ENCODE assay signal across 9 mouse cellular contexts in the genomic region with DNA sequence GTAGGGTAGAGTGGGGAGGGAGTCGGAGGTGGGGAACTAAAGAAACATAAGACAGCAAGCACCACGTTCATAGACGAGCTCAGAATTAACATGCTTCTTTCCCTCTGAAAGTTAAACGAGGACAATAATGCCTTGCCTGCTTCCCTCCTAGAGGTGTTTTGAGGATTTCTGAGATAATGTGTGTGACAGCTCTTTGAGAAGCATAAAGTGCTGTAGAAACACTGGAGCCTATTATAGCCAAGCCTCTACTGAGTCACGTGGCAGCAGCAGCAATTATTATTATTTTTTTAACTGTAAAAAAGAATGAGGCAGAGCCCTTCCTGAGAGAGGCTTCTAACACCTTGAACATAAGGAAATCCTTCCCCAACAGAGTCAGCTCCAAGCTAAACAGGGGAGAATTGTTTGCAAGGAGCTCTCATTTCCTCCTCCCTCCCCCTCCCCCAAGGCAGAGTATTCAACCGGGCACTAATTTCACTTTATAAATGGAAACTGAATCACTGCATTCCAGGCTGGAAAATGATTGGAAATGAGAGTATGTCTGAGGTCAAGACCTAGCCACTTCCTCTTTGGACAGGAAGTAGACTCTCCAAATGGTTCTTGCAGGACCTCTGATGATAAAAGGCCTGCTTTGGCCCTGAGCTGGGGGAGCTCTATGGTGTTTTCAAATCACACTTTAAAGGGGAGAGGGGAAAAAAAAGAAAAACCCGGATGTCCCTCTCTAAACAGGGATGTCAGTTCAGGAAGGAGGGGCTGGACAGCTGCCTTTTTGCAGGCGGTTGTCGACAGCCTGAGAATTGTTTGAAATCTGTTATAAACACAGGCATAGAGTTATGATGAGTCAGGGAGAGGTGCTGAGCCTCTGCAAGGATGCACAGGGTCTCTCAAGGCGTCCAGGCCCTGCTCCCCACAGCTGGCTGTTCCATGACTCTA.
DNase-seq lines count a peak whose midpoint lies in the region; ATAC-seq and TF ChIP-seq lines count a peak whose summit lies in the region.
"Had no signal": no experiment of that assay in that cellular context is flagged by ENCODE, and none has a peak within 500 bp of the region (broad histone marks: within the 10 kb centered on the region; RNA-seq: fewer than 3 reads in every experiment).

No protein-coding gene starts in this region.

- no peak for TF ChIP-seq CTCF in midbrain, postnatal 0 days (IDR thresholded peaks at IDR 0.05)

- intact Hi-C loops in left cerebral cortex, postnatal 36 days (cut with DNase I): loop anchor here (2.0 kb wide), 1 partner anchor 65 kb away; no protein-coding TSS in a partner anchor

- no peaks in the 10 kb centered on the region for H3K36me3 ChIP-seq in midbrain, embryonic 14.5 days (ENCODE audit: control insufficient read depth, insufficient read depth, low read length)
- H3K36me3 ChIP-seq in midbrain, postnatal 0 days (ENCODE audit: insufficient read depth, low read length): no peaks in the 10 kb centered on the region
- H3K36me3 ChIP-seq in heart, embryonic 12.5 days: no peaks in the 10 kb centered on the region
- no peaks in the 10 kb centered on the region for H3K36me3 ChIP-seq in stomach, embryonic 14.5 days (ENCODE audit: control insufficient read depth, insufficient read depth, low read length)
- H3K36me3 ChIP-seq in hindbrain, embryonic 14.5 days (replicated peaks; ENCODE audit: control insufficient read depth, insufficient read depth): no peaks in the 10 kb centered on the region
- H3K36me3 ChIP-seq: liver, embryonic 15.5 days had no signal

- H3K4me3 ChIP-seq in midbrain, embryonic 14.5 days (replicated peaks; ENCODE audit: low read depth, low read length): no peak overlapping the region
- H3K4me3 ChIP-seq in midbrain, postnatal 0 days (ENCODE audit: low read depth, low read length): no peak overlapping the region
- H3K4me3 ChIP-seq in heart, embryonic 12.5 days: no peak overlapping the region
- H3K4me3 ChIP-seq in stomach, embryonic 14.5 days (ENCODE audit: low read depth, low read length): no peak overlapping the region
- H3K4me3 ChIP-seq in hindbrain, embryonic 14.5 days (replicated peaks; ENCODE audit: low read length): no peak overlapping the region
- H3K4me3 ChIP-seq: liver, embryonic 15.5 days had no signal

- DNase-seq in midbrain, embryonic 14.5 days: peak; percentile 14
- no peak for DNase-seq in midbrain, postnatal 0 days (ENCODE audit: low spot score)
- peak; percentile 71 to 84 for DNase-seq in kidney, postnatal 36 days
- no peak for DNase-seq in cerebellum, adult 18-20 months
- no peak for DNase-seq in hindbrain, embryonic 14.5 days (ENCODE audit: low spot score)
- DNase-seq in left cerebral cortex, postnatal 36 days (ENCODE audit: low spot score in 2 of 2): no peak

- H3K4me1 ChIP-seq in midbrain, embryonic 14.5 days (ENCODE audit: control insufficient read depth, insufficient read depth, low read length): no peaks in the 10 kb centered on the region
- H3K4me1 ChIP-seq in midbrain, postnatal 0 days (ENCODE audit: insufficient read depth, low read length): no peaks in the 10 kb centered on the region
- H3K4me1 ChIP-seq in heart, embryonic 12.5 days (replicated peaks): peaks cover 18% of the 10 kb centered on the region
- peaks cover 9% of the 10 kb centered on the region; the same call in 1 of the 2 replicates for H3K4me1 ChIP-seq in stomach, embryonic 14.5 days (ENCODE audit: control insufficient read depth, insufficient read depth, low read length)
- H3K4me1 ChIP-seq in hindbrain, embryonic 14.5 days (replicated peaks; ENCODE audit: control insufficient read depth, insufficient read depth, low read length): no peaks in the 10 kb centered on the region
- H3K4me1 ChIP-seq: liver, embryonic 15.5 days had no signal

- 80% methylated on average over 10 of the region's 10 CpGs for WGBS in midbrain, embryonic 14.5 days
- 62% methylated on average over 10 of the region's 10 CpGs for WGBS in midbrain, postnatal 0 days
- WGBS in heart, embryonic 12.5 days: 30% methylated on average over 10 of the region's 10 CpGs
- WGBS in stomach, embryonic 14.5 days: 27% methylated on average over 10 of the region's 10 CpGs
- WGBS in hindbrain, embryonic 14.5 days: 73% methylated on average over 10 of the region's 10 CpGs

- H3K27ac ChIP-seq in midbrain, embryonic 14.5 days (replicated peaks; ENCODE audit: low read depth, low read length): no peak overlapping the region
- no peak overlapping the region for H3K27ac ChIP-seq in midbrain, postnatal 0 days (ENCODE audit: low read depth, low read length)
- peak overlapping the region; percentile 55; the same call in 1 of the 2 replicates for H3K27ac ChIP-seq in heart, embryonic 12.5 days (ENCODE audit: poor library complexity, severe bottlenecking)
- H3K27ac ChIP-seq in stomach, embryonic 14.5 days (ENCODE audit: low read length): peak overlapping the region; percentile 59; the same call in 1 of the 2 replicates
- no peak overlapping the region for H3K27ac ChIP-seq in hindbrain, embryonic 14.5 days
- H3K27ac ChIP-seq: liver, embryonic 15.5 days had no signal

- H3K27me3 ChIP-seq in midbrain, embryonic 14.5 days (ENCODE audit: control insufficient read depth, insufficient read depth, low read length): no peaks in the 10 kb centered on the region
- no peaks in the 10 kb centered on the region for H3K27me3 ChIP-seq in midbrain, postnatal 0 days (ENCODE audit: insufficient read depth, low read length)
- no peaks in the 10 kb centered on the region for H3K27me3 ChIP-seq in heart, embryonic 12.5 days (replicated peaks)
- no peaks in the 10 kb centered on the region for H3K27me3 ChIP-seq in stomach, embryonic 14.5 days (ENCODE audit: control insufficient read depth, insufficient read depth, low read length)
- H3K27me3 ChIP-seq in hindbrain, embryonic 14.5 days (ENCODE audit: control insufficient read depth, insufficient read depth, low read length): no peaks in the 10 kb centered on the region
- H3K27me3 ChIP-seq: liver, embryonic 15.5 days had no signal

- ATAC-seq in midbrain, embryonic 14.5 days (ENCODE audit: low FRiP score, low TSS enrichment): no peak
- ATAC-seq in midbrain, postnatal 0 days (ENCODE audit: low FRiP score): no peak
- ATAC-seq in heart, embryonic 12.5 days (ENCODE audit: insufficient number of reproducible peaks, low FRiP score): peak; percentile 77
- ATAC-seq in stomach, embryonic 14.5 days (ENCODE audit: insufficient number of reproducible peaks, insufficient read depth, low FRiP score, low read depth): peak; percentile 72; the same call in 1 of the 2 replicates
- no peak for ATAC-seq in hindbrain, embryonic 14.5 days (ENCODE audit: low FRiP score)

- H3K9me3 ChIP-seq in midbrain, embryonic 14.5 days (ENCODE audit: control insufficient read depth, low read length): no peaks in the 10 kb centered on the region
- H3K9me3 ChIP-seq in midbrain, postnatal 0 days (ENCODE audit: low read length): no peaks in the 10 kb centered on the region
- H3K9me3 ChIP-seq in heart, embryonic 12.5 days (replicated peaks): no peaks in the 10 kb centered on the region
- no peaks in the 10 kb centered on the region for H3K9me3 ChIP-seq in stomach, embryonic 14.5 days (ENCODE audit: control insufficient read depth, low read depth, low read length)
- H3K9me3 ChIP-seq in hindbrain, embryonic 14.5 days (ENCODE audit: control insufficient read depth, low read length): no peaks in the 10 kb centered on the region
- H3K9me3 ChIP-seq: liver, embryonic 15.5 days had no signal

- no peak overlapping the region for H3K4me2 ChIP-seq in midbrain, embryonic 14.5 days (ENCODE audit: low read length)
- no peak overlapping the region for H3K4me2 ChIP-seq in midbrain, postnatal 0 days (ENCODE audit: low read depth, low read length, poor library complexity, severe bottlenecking)
- H3K4me2 ChIP-seq in heart, embryonic 12.5 days: no peak overlapping the region
- H3K4me2 ChIP-seq in stomach, embryonic 14.5 days (replicated peaks; ENCODE audit: low read depth, low read length): no peak overlapping the region
- no peak overlapping the region for H3K4me2 ChIP-seq in hindbrain, embryonic 14.5 days (replicated peaks)
- H3K4me2 ChIP-seq: liver, embryonic 15.5 days had no signal

- no peak overlapping the region for H3K9ac ChIP-seq in midbrain, embryonic 14.5 days (replicated peaks; ENCODE audit: low read length)
- no peak overlapping the region for H3K9ac ChIP-seq in midbrain, postnatal 0 days (replicated peaks; ENCODE audit: low read length, poor library complexity, severe bottlenecking)
- H3K9ac ChIP-seq in heart, embryonic 12.5 days: no peak overlapping the region
- no peak overlapping the region for H3K9ac ChIP-seq in stomach, embryonic 14.5 days (replicated peaks; ENCODE audit: low read depth, low read length)
- H3K9ac ChIP-seq in hindbrain, embryonic 14.5 days: no peak overlapping the region
- H3K9ac ChIP-seq: liver, embryonic 15.5 days had no signal

Comparison
In these comparisons a context has a peak if more than half of its experiments do, and no peak if none do; other contexts are left out.
1. DNase-seq: peak in midbrain, embryonic 14.5 days (single experiment) and kidney, postnatal 36 days (2 of 2); none in midbrain, postnatal 0 days (single experiment), cerebellum, adult 18-20 months (0 of 2), hindbrain, embryonic 14.5 days (single experiment) and left cerebral cortex, postnatal 36 days (0 of 2).
2. ATAC-seq: peak in heart, embryonic 12.5 days (single experiment) and stomach, embryonic 14.5 days (single experiment); none in midbrain, embryonic 14.5 days (single experiment), midbrain, postnatal 0 days (single experiment) and hindbrain, embryonic 14.5 days (single experiment).
3. H3K27ac ChIP-seq: peak in heart, embryonic 12.5 days (single experiment) and stomach, embryonic 14.5 days (single experiment); none in midbrain, embryonic 14.5 days (single experiment), midbrain, postnatal 0 days (single experiment) and hindbrain, embryonic 14.5 days (single experiment).